In the genomic region with DNA sequence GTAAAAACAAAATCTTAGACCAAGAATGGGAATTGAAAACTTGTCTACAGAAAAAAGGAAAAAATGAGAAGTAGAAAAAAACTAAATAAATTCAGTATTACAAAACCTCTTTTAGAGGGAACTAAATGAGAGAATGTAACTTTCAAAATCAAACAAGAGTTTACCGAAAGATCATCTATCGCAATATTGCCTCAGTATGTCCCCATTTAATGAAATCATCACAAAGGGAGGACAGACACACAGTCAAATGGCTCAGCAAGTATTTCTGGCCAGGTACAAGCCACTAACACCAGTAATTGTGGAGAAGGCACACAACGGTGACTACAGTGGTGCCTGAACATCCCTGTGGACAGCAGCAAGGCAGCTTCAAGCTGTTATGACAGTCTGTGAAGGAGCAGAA, we compare ENCODE assay signal across 18 mouse cellular contexts.
"Had no signal": no experiment of that assay in that cellular context is flagged by ENCODE, and none has a peak within 500 bp of the region (broad histone marks: within the 10 kb centered on the region; RNA-seq: fewer than 3 reads in every experiment).

No protein-coding gene starts in this region.

- H3K4me1 ChIP-seq: intestine, embryonic 15.5 days; limb, embryonic 12.5 days; limb, embryonic 15.5 days; liver, embryonic 12.5 days; liver, embryonic 15.5 days; midbrain, embryonic 12.5 days; midbrain, embryonic 15.5 days had no signal

- H3K4me3 ChIP-seq: intestine, embryonic 15.5 days; left cerebral cortex, adult 2 months; limb, embryonic 12.5 days; limb, embryonic 15.5 days; liver, embryonic 12.5 days; liver, embryonic 15.5 days; midbrain, embryonic 12.5 days; midbrain, embryonic 15.5 days had no signal

- H3K36me3 ChIP-seq: intestine, embryonic 15.5 days; limb, embryonic 12.5 days; limb, embryonic 15.5 days; liver, embryonic 12.5 days; liver, embryonic 15.5 days; midbrain, embryonic 12.5 days had no signal

- H3K9me3 ChIP-seq: intestine, embryonic 15.5 days; limb, embryonic 12.5 days; limb, embryonic 15.5 days; liver, embryonic 12.5 days; liver, embryonic 15.5 days; midbrain, embryonic 12.5 days; midbrain, embryonic 15.5 days had no signal

- ATAC-seq: intestine, embryonic 15.5 days; liver, embryonic 12.5 days; midbrain, embryonic 15.5 days had no signal

- H3K27ac ChIP-seq: intestine, embryonic 15.5 days; left cerebral cortex, adult 2 months; limb, embryonic 12.5 days; limb, embryonic 15.5 days; liver, embryonic 12.5 days; liver, embryonic 15.5 days; macrophage; midbrain, embryonic 12.5 days; midbrain, embryonic 15.5 days had no signal

- H3K4me2 ChIP-seq: intestine, embryonic 15.5 days; limb, embryonic 12.5 days; limb, embryonic 15.5 days; liver, embryonic 12.5 days; liver, embryonic 15.5 days; midbrain, embryonic 12.5 days; midbrain, embryonic 15.5 days had no signal

- H3K9ac ChIP-seq: intestine, embryonic 15.5 days; limb, embryonic 12.5 days; limb, embryonic 15.5 days; liver, embryonic 12.5 days; liver, embryonic 15.5 days; midbrain, embryonic 12.5 days; midbrain, embryonic 15.5 days had no signal

- DNase-seq: kidney, adult 2 months; kidney, postnatal 10 days; kidney, postnatal 36 days; layer of hippocampus, postnatal 36 days; left cerebral cortex, postnatal 4 days; lung, postnatal 14 days; thymus, adult 18-20 months; thymus, postnatal 14 days; thymus, postnatal 4 days had no signal

- H3K27me3 ChIP-seq: intestine, embryonic 15.5 days; limb, embryonic 12.5 days; limb, embryonic 15.5 days; liver, embryonic 12.5 days; liver, embryonic 15.5 days; midbrain, embryonic 12.5 days; midbrain, embryonic 15.5 days had no signal
